Mouse (Mus musculus) C2C12 (cell line): ENCODE data around the gene Pappa2.

Experiments used
- CEBPB ChIP-seq: IDR thresholded peaks from one replicate; pipeline ENCODE4 v1.6.1; 2011; ENCODE audit warnings: low read depth, mild to moderate bottlenecking, control low read depth, moderate library complexity
- CTCF ChIP-seq: IDR thresholded peaks from one replicate; pipeline ENCODE4 v1.5.1; 2011; ENCODE audit not compliant: control insufficient read depth, insufficient read depth, insufficient read length
- FOSL1 ChIP-seq: IDR thresholded peaks from one replicate; pipeline ENCODE4 v1.8.0; 2011; ENCODE audit warnings: mild to moderate bottlenecking, low read length; ENCODE audit not compliant: poor library complexity, insufficient read depth, severe bottlenecking
- MAX ChIP-seq: IDR thresholded peaks from one replicate; pipeline ENCODE4 v1.6.1; 2011; ENCODE audit warnings: mild to moderate bottlenecking, control low read depth
- MYOD1 ChIP-seq: IDR thresholded peaks from one replicate; pipeline ENCODE4 v1.6.1; 2011; ENCODE audit warnings: low read depth; ENCODE audit not compliant: control insufficient read depth, insufficient read length
- MYOG ChIP-seq: IDR thresholded peaks from one replicate; pipeline ENCODE4 v1.6.1; 2011; ENCODE audit not compliant: control insufficient read depth, insufficient read length; ENCODE audit errors: extremely low read depth
- USF1 ChIP-seq: IDR thresholded peaks from one replicate; pipeline ENCODE4 v1.6.1; 2011; ENCODE audit warnings: low read depth, mild to moderate bottlenecking, control low read depth, moderate library complexity

DNA sequence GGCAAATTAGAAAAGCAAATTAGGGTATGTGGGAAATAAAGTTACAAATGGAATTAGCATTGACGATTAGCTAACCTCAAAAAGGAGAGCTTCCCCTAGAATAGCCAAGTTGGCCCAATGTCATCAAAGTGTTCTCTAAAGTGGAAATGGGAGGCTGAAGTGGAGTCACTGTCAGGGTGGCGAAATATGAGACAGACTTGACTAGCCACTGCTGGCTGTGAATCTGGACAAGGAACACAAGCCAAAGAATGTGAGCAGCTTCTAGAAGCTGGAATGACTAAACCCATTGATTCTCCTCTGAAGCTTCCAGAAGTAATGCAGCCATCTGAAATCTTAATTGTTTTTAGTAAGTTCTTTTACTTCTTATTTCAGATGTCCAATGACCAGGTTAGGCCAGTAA is 48.8 kb upstream of the Pappa2 start:
- TF ChIP-seq CTCF (no peak), MAX (no peak), USF1 (no peak), MYOD1 (no peak), MYOG (no peak), FOSL1 (no peak), CEBPB (no peak)
